Mouse (Mus musculus) cerebral cortex, adult 2 months (tissue): ENCODE data around the gene 1110032A03Rik.

Experiments
- WGBS: fragments of 180-500 bp; shearing (Covaris S2); methylation state at CpG from one replicate; pipeline ENCODE4 v1.1.7; 2018; 5-methylcytosine and 5-hydroxymethylcytosine counted together

The 1110032A03Rik gene

GRCm38 (mm10) chr9:50774026-50774462 is 1.3 kb downstream of the 1110032A03Rik start:
- 54% methylated on average over 4 of the region's 4 CpGs for WGBS

DNA sequence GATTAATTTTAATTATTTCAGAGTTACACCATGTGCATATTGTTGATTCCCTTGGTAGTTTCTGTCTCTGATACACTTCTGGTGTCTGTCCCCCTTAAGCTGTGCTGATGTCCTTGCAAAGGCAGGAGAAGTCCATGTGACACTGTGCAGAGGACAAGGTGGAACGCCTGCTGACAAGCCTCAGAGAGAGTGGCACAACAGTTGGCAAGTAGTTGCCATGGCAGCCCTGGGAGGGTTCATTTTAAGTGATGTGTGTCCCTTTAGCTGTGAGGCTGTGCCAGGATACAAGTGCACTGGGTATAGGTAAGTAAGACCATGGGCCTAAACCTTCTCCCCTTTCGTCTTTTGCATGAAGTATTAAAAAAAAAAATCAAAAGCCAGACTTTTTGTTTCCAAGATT is 5.3 kb downstream of the 1110032A03Rik start:
- WGBS, result 81% methylated on average over 2 of the region's 2 CpGs

DNA sequence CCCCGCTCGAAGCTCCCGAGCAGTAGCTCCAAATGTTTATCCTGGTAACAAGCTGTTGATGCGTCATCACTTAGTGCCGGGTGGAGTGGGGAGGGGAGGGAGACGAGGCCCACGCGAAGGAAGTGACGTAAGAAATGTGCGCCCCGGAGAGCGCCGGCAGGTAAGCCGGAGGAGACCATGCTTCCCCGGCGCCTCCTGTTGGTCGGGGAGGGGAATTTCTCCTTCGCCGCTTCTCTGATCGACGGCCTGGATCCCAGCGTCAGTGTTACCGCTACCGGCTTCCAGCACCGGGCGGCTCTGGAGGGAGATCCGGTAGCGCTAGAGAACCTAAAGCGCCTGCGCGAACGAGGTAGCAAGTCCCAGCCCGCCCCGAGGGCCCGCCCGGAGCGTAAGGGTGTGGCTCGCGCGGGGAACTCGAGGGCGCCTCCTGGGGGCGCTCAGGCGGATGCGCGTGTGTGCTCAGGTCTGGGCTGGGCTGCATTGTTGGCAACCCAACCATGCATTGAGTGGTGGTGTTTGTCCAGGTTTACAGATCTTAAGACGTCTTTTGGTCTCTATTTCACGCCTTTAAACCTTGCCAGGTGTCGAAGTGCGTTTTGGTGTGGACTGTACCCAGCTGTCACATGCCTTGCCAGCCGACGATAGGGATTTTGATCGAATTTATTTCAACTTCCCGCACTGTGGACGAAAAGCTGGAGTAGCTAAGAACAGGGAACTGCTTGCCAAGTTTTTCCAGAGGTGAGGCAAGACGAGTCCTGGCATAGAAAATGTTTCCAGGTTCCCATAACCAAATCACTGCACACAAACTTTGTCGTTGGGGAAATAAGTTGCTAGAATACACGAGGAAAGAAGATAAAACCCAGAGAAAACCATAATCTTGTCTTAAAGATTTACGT is 7.0 kb downstream of the 1110032A03Rik start, which contains the start of gene Fdxacb1:
TSS of gene Fdxacb1 (plus strand) at position 130 of the 896 bp plus-strand sequence.
- WGBS, result 2% methylated on average over 59 of the region's 59 CpGs

DNA sequence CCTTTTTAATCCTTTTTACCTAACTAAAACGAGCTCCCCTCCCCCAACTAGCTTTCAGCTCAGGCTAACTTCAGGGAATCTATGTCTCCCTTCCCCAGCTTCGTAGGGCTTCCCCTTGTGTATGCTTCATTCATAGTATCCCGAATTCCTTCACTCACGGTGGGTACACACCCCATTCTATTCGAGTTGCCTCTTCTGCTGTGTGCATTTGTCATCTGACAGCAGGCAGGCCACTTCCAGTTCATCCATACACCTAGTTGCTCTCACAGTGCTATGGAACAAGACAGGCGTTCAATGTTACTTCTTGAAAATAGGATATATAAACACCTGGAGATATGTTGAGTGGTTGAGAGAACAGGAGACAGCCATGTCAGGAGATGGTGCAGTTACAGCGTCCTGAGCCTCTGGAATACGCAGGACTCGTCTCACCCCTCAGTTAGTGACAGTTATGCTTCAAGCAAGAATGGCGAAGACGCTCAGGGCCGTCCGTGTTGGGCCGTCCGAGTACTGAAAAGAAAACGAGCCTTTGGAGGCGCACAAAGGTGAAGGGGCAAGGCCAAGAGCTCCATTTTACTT is 7.7 kb downstream of the 1110032A03Rik start:
- WGBS, result 3% methylated on average over 17 of the region's 17 CpGs

GRCm38 (mm10) chr9:50763331-50763730 is 12.0 kb downstream of the 1110032A03Rik start:
- 81% methylated on average over 1 of the region's 1 CpGs for WGBS

GRCm38 (mm10) chr9:50761520-50762243 is 13.6 kb downstream of the 1110032A03Rik start:
- 60% methylated on average over 6 of the region's 6 CpGs for whole genome bisulfite sequencing

DNA sequence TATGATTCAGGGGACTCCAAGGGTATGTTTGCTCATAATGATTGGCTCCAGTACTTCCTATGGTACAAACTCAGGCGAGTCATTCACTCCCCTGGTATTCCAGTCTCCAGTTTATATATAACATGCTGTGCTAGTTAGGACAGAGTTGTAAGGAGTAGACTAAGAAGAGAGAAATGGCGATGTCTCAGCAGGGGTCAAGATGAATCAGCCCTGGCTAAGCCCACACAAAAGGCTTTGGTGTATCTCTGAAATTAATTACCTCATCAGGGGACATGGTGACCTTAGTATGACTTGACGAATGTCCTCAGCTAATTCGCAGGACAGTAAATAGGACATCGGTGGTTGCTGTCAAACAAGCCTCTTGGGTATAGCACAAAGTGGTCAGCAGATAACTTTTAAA is 18.6 kb downstream of the 1110032A03Rik start:
- 64% methylated on average over 5 of the region's 5 CpGs for WGBS

GRCm38 (mm10) chr9:50753947-50754346 is 21.4 kb downstream of the 1110032A03Rik start:
- WGBS, result 31% methylated on average over 7 of the region's 7 CpGs

DNA sequence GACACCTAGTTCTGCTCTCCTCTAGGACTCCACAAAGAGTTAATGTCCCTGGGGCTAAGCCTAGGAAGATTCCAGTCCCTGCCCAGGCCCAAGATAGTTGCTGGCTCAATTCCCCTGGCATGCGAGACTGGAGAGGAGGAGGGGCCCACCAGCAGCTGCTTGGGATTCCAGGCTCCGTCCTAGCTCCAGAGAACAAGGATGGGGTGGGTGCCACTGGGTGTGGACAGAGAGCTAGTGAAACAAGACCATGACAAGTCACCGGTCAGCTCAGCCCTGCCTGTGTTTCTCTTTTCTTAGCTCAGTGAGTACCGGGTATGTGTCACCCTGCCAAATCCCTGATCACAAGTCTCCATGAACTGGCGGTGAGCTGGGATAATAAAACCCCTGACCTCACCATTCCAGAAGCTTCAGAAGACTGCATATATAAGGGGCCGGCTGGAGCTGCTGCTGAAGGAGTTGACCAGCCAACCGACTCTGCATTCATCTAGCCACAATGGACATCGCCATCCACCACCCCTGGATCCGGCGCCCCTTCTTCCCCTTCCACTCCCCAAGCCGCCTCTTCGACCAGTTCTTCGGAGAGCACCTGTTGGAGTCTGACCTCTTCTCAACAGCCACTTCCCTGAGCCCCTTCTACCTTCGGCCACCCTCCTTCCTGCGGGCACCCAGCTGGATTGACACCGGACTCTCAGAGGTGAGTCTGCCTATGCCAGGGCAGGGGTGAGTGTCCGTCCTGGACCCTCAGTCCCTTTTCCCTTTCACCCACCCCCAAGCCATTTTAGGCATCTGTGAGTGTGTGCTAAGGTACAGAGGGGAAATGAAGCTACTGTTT is 22.3 kb downstream of the 1110032A03Rik start:
- WGBS, result 46% methylated on average over 17 of the region's 17 CpGs

- 54% methylated on average over 14 of the region's 14 CpGs for WGBS
These were observed 23.2 kb downstream of the 1110032A03Rik start, which contains the start of gene Hspb2 for GRCm38 (mm10) chr9:50752054-50752602. Gene Hspb2, minus strand, starts transcription at chr9:50752354.

DNA sequence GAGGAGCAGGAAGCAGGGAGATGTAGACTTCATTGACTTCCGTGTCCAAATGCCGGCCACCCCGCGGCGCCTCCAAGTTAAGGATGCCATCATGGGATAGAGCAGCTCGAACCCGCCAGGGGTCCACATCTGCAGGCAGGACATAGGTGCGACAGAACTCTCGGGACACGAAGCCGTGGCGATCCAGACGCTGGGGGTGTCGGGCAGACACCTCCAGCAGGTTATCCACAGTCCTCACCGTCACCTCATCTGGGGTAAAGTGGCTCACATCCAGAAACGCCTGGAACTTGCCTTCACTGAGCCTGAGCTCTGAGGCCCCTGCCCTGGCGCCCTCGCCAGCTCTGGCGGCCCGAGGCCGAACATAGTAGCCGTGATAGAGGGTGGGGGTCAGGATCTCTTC is 24.0 kb downstream of the 1110032A03Rik start, which contains the start of gene Cryab:
TSS of gene Cryab (plus strand) at position 3 of the 400 bp plus-strand sequence.
- 79% methylated on average over 22 of the region's 22 CpGs for WGBS

DNA sequence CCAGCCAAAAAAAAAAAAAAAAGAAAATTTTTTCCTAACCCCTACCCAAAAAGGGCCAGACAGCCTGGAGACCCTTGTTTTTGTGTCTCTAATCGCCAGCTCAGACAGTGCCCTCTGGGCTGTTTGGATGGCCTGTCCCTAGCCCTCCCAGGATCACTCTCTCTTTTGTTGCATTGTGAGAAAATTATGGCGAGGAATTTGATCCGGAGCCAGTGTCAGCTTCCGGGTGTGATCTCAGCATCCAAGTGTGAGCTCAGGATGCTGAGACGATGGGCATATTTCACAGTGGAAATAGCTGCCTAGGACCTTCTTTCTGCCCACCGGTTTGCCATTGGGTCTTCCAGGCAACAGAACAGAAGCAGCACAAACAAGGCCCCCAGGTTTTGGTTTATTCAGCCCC is 24.6 kb downstream of the 1110032A03Rik start:
- WGBS, result 54% methylated on average over 6 of the region's 6 CpGs

DNA sequence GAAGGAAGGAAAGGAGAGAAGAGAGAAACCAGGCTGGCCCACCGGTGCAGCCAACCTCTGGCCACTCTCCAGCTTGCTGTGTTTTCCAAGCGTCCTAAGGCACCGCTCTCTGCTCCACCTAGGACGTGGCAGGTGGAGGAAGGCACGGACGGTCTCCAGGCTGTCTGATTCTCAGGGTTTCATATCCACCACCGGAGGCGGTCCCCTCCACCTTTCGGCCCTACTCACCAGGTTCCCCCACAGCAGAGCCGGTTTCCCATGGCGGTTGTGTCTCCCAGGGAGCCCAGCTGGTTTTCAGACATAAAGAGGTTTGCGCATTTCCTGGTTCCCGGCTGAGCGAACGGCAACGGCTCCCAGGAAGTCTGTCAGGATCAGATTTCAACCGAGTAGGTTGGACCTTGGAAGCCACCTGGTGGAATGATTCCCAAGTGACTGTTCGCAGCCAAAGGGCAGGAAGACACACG is 29.1 kb downstream of the 1110032A03Rik start, which contains the start of gene 2310030G06Rik:
TSS of gene 2310030G06Rik (minus strand) at position 323 of the 464 bp plus-strand sequence.
- 14% methylated on average over 19 of the region's 19 CpGs for WGBS

DNA sequence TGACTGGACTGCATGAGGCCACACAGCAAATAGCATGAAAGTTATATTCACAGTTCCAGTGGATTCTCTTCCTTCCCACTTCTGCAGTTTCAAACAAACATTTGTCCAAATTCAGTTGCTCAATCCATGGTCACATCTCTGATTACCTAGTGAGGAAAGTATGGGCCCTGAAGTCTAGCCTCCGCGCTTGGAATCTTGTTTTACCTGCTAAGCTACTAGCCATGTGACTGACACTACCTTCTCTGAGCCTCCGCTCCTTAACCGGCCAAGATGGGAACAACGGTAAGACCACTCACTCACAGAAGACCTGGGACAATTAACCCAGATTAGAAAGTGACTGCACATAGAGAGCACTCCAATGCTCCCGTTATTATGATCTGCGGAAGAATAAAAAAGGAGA is 29.5 kb downstream of the 1110032A03Rik start:
- WGBS, result 39% methylated on average over 7 of the region's 7 CpGs

DNA sequence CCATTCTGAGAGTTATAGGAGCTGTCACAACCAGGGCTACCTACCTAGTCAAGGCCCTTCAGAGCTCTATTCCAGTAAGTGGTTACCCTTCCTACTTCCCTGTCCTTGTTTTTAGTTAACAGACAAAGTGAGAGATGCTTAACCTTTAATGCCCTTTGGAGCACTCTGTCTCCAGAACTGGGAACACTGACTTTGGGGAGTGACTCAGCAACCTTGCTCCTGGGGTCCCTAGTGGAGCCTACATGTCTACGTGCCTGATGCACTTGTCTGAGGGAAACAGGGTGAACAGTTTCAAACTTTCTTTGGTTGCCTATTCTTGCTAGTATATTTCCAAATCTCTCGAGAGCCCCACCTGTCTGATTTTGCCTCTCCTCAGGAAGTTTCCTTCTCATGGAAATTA is 32.6 kb downstream of the 1110032A03Rik start:
- WGBS, result 81% methylated on average over 2 of the region's 2 CpGs

GRCm38 (mm10) chr9:50742261-50742660 is 33.1 kb downstream of the 1110032A03Rik start:
- 65% methylated on average over 3 of the region's 3 CpGs for WGBS

DNA sequence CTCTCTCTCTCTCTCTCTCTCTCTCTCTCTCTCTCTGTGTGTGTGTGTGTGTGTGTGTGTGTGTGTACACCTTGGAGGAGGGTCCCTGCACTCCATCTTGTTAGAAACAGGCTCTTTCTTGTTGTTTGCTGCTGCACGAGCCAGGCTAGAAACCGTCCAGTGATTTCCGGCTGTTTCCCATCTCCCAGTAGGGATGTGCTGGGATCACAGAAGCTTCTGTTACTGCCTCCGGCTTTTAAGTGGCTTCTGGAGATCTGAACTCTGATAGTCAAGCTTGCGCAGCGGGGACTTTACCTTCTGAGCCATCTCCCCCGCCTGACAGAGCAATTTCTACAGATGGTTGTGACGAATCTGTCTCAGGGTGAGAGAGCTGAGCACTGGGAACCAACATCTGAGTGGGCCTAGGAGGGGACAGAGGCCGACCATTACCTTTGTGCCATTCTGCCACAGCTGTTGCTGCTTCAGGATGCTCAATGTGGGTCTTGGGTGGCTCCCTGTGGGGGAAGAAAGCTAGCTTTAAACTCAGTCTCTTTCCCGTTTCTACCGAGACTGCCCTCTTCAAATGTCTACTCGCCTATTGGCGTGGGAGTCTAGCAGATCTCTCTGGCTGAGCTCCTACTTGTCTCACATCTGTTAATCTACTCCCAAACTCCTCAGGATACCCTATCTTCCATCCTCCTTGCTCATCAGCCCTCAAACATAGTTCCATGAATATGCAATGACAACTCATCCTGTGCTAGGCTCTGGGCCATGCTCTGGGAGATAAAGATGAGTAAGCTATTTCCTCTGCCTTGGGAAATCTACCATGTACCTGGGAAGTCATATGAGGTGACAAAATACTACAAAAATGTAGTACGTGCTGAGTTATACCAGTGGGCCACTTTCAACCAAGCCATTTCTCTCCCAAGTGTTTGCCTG is 34.2 kb downstream of the 1110032A03Rik start:
- 67% methylated on average over 14 of the region's 14 CpGs for WGBS

GRCm38 (mm10) chr9:50738914-50739870 is 36.1 kb downstream of the 1110032A03Rik start, which contains the start of gene Dixdc1:
Gene Dixdc1, minus strand, starts transcription at chr9:50739517.
- 12% methylated on average over 36 of the region's 36 CpGs for WGBS
